Comparison of ENCODE assay signal across 8 mouse cellular contexts in the genomic region with DNA sequence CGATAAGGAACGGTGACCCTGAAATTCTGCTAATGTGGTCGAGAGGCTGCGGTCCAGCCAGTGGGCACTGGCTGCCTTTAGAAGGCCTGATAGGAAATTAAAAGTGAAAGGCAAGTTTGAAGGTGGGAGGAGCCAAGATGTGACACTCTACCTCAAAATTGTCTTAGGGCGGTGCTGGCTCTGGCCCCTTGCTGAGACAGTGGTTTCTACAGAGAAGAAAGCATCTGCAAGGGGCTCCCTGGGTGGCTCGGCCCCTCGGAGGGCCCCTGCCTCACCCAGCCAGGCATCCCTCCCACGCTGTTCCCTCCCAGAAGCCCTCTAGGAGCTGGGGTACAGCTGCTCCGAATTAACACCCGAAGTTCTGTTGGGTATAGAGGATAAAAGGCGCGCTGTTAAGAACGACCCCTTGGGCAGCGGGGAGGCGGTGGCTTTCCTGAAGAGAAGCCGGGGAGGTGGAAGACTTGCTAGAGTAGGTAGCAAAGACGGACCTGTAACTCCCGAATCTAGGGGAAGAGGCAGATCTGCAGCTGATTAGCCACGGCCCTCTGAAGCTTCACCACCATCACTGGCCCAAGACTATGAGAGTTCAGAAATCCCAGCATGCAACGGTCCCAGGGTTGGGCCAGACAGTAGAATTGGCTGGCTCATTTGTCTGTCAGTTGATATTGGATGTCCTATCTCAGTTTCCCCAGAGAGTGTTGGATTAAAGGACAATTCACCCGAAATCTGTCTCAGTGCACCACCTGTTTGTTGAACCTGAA.
DNase-seq lines count a peak whose midpoint lies in the region; ATAC-seq lines count a peak whose summit lies in the region.

No protein-coding gene starts in this region.

- H3K4me1 ChIP-seq in embryonic facial prominence, embryonic 12.5 days: peaks cover 14% of the 10 kb centered on the region
- H3K4me1 ChIP-seq in lung, embryonic 16.5 days (replicated peaks; ENCODE audit: control insufficient read depth, insufficient read depth, low read length): no peaks in the 10 kb centered on the region

- peak overlapping the region; percentile 41 for H3K27ac ChIP-seq in embryonic facial prominence, embryonic 12.5 days
- no peak overlapping the region for H3K27ac ChIP-seq in lung, embryonic 16.5 days (ENCODE audit: low read length)

- peak overlapping the region; percentile 46 for H3K4me2 ChIP-seq in embryonic facial prominence, embryonic 12.5 days (replicated peaks)
- no peak overlapping the region for H3K4me2 ChIP-seq in lung, embryonic 16.5 days (ENCODE audit: low read depth, low read length)

- H3K9me3 ChIP-seq in embryonic facial prominence, embryonic 12.5 days: no peaks in the 10 kb centered on the region
- H3K9me3 ChIP-seq in lung, embryonic 16.5 days (ENCODE audit: control insufficient read depth, low read length): no peaks in the 10 kb centered on the region

- peak; percentile 80 for ATAC-seq in embryonic facial prominence, embryonic 12.5 days (ENCODE audit: insufficient number of reproducible peaks, insufficient read depth, low FRiP score, low TSS enrichment)
- no peak for ATAC-seq in lung, embryonic 16.5 days (ENCODE audit: low read depth)
- ATAC-seq in frontal cortex, adult (ENCODE audit: low TSS enrichment): no peak

- H3K36me3 ChIP-seq in embryonic facial prominence, embryonic 12.5 days: no peaks in the 10 kb centered on the region
- H3K36me3 ChIP-seq in lung, embryonic 16.5 days (ENCODE audit: control insufficient read depth, insufficient read depth, low read length): no peaks in the 10 kb centered on the region

- peak; percentile 90 for DNase-seq in heart, adult 11 months
- no peak for DNase-seq in heart, adult 8-10 months (ENCODE audit: low spot score)
- peak; percentile 48 to 50 for DNase-seq in B cell, adult 2 months
- no peak for DNase-seq in yolk sac, embryonic 10.5 days (ENCODE audit: low spot score)
- no peak for DNase-seq in cerebellum, adult 8-10 months

- H3K9ac ChIP-seq in embryonic facial prominence, embryonic 12.5 days: no peak overlapping the region
- 0 out of 2 replicates have a peak overlapping the region, but pooled peaks have one; percentile 25 for H3K9ac ChIP-seq in lung, embryonic 16.5 days (ENCODE audit: low read length)

- 15% methylated on average over 21 of the region's 21 CpGs for WGBS in embryonic facial prominence, embryonic 12.5 days
- 40% methylated on average over 21 of the region's 21 CpGs for WGBS in lung, embryonic 16.5 days

- H3K4me3 ChIP-seq in embryonic facial prominence, embryonic 12.5 days: no peak overlapping the region
- H3K4me3 ChIP-seq in lung, embryonic 16.5 days (ENCODE audit: low read length): no peak overlapping the region

- H3K27me3 ChIP-seq in embryonic facial prominence, embryonic 12.5 days: no peaks in the 10 kb centered on the region
- H3K27me3 ChIP-seq in lung, embryonic 16.5 days (ENCODE audit: control insufficient read depth, insufficient read depth, low read depth, low read length): no peaks in the 10 kb centered on the region

Comparison
In these comparisons a context has a peak if more than half of its experiments do, and no peak if none do; other contexts are left out.
1. DNase-seq: peak in heart, adult 11 months (single experiment) and B cell, adult 2 months (2 of 2); none in heart, adult 8-10 months (single experiment), yolk sac, embryonic 10.5 days (single experiment) and cerebellum, adult 8-10 months (single experiment).